In genomic region chr8:44930058-44930457, GRCm38 (mm10) we compare ENCODE assay signal across 35 mouse cellular contexts. TPM values are rescaled to one million over a fixed set of nuclear protein-coding genes. Genes with fewer than 3 reads are reported as not detected.
"Had no signal": no experiment of that assay in that cellular context is flagged by ENCODE, and none has a peak within 500 bp of the region (broad histone marks: within the 10 kb centered on the region; RNA-seq: fewer than 3 reads in every experiment).

No protein-coding gene starts in this region.

- H3K4me1 ChIP-seq: intestine, embryonic 15.5 days had no signal

- H3K9me3 ChIP-seq: heart, embryonic 10.5 days; heart, embryonic 15.5 days; hindbrain, embryonic 10.5 days; hindbrain, embryonic 13.5 days; hindbrain, embryonic 15.5 days; intestine, embryonic 15.5 days had no signal

- H3K27me3 ChIP-seq: heart, embryonic 12.5 days; heart, embryonic 15.5 days; hindbrain, embryonic 12.5 days; hindbrain, embryonic 15.5 days; intestine, embryonic 15.5 days; kidney, embryonic 15.5 days had no signal

- H3K27ac ChIP-seq: heart, embryonic 10.5 days; heart, embryonic 13.5 days; heart, embryonic 15.5 days; hindbrain, embryonic 10.5 days; hindbrain, embryonic 12.5 days; hindbrain, embryonic 13.5 days; hindbrain, embryonic 14.5 days; hindbrain, embryonic 15.5 days; hindbrain, postnatal 0 days; intestine, embryonic 15.5 days; kidney, embryonic 15.5 days; kidney, postnatal 0 days; layer of hippocampus, adult 2 months had no signal

- H3K4me3 ChIP-seq: heart, embryonic 10.5 days; heart, embryonic 12.5 days; heart, embryonic 13.5 days; heart, embryonic 15.5 days; hindbrain, embryonic 10.5 days; hindbrain, embryonic 12.5 days; hindbrain, embryonic 13.5 days; hindbrain, embryonic 15.5 days; intestine, embryonic 15.5 days; kidney, embryonic 15.5 days; layer of hippocampus, adult 2 months had no signal

- H3K9ac ChIP-seq: heart, embryonic 12.5 days; heart, embryonic 13.5 days; heart, embryonic 15.5 days; hindbrain, embryonic 12.5 days; hindbrain, embryonic 13.5 days; hindbrain, embryonic 14.5 days; hindbrain, embryonic 15.5 days; intestine, embryonic 15.5 days; kidney, embryonic 15.5 days had no signal

- DNase-seq: heart, postnatal 10 days; heart, postnatal 14 days; heart, postnatal 36 days; heart, postnatal 4 days; kidney, adult 11 months; kidney, adult 18-20 months; kidney, adult 2 months; kidney, adult 8-10 months; kidney, adult 9 months; kidney, postnatal 10 days; kidney, postnatal 14 days; kidney, postnatal 25 days; kidney, postnatal 36 days; kidney, postnatal 4 days; layer of hippocampus, adult 9-11 months; layer of hippocampus, postnatal 36 days had no signal

- H3K4me2 ChIP-seq: heart, embryonic 11.5 days; heart, embryonic 12.5 days; heart, embryonic 13.5 days; heart, embryonic 15.5 days; hindbrain, embryonic 12.5 days; hindbrain, embryonic 13.5 days; hindbrain, embryonic 14.5 days; hindbrain, embryonic 15.5 days; intestine, embryonic 15.5 days; kidney, embryonic 15.5 days had no signal

- ATAC-seq: hindbrain, embryonic 16.5 days; hindbrain, postnatal 0 days; inflammation-experienced regulatory T-cells, adult 6 months; intestine, embryonic 15.5 days; intestine, embryonic 16.5 days; intestine, postnatal 0 days had no signal

- H3K36me3 ChIP-seq: heart, embryonic 10.5 days; heart, embryonic 12.5 days; heart, embryonic 13.5 days; heart, embryonic 15.5 days; hindbrain, embryonic 10.5 days; hindbrain, embryonic 12.5 days; hindbrain, embryonic 13.5 days; hindbrain, embryonic 15.5 days; intestine, embryonic 15.5 days; kidney, embryonic 15.5 days had no signal

RNA-seq across cellular contexts. Expression of gene Fat1, which starts 5.2 kb away (rescaled TPM):
- polyA plus RNA-seq: inflammation-experienced regulatory T-cells, adult 6 months had no signal
